Mouse (Mus musculus) E14TG2a.4 (cell line): ENCODE data around the gene Cfap99.

Source experiments
- H3K27me3 ChIP-seq: 2 replicates; pipeline ENCODE4 v1.6.1; 2014; ENCODE audit warnings: low read length, control low read depth; ENCODE audit not compliant: insufficient read depth
- H3K36me3 ChIP-seq: 2 replicates; pipeline ENCODE4 v1.6.1; 2014; ENCODE audit warnings: low read length, control low read depth; ENCODE audit not compliant: insufficient read depth
- H3K4me1 ChIP-seq: replicated peaks from 2 replicates; pipeline ENCODE4 v1.6.1; 2014; ENCODE audit warnings: low read depth, low read length, control low read depth
- H3K4me3 ChIP-seq: replicated peaks from 2 replicates; pipeline ENCODE4 v1.5.1; 2014; ENCODE audit warnings: mild to moderate bottlenecking, low read length
- H3K9me3 ChIP-seq: 2 replicates; pipeline ENCODE4 v1.6.1; 2014; ENCODE audit warnings: low read length, control low read depth
- CTCF ChIP-seq: conservative IDR thresholded peaks from 2 replicates; pipeline ENCODE4 v1.5.1; 2014; ENCODE audit warnings: low read length
- NANOG ChIP-seq: IDR thresholded peaks from 2 replicates; pipeline ENCODE4 v1.6.1; 2014; ENCODE audit warnings: borderline replicate concordance, low read length, mixed read lengths
- POU5F1 ChIP-seq: IDR thresholded peaks from 2 replicates; pipeline ENCODE4 v1.6.1; 2014; ENCODE audit warnings: low read length, borderline replicate concordance

Cfap99 gene

GRCm38 (mm10) chr5:34288154-34288716 is at the start of gene Cfap99, which contains the start of gene Zfyve28:
Cfap99 (plus strand) TSS chr5:34288600.
Zfyve28 (minus strand) TSS chr5:34288449.
- H3K9me3 ChIP-seq, result no peaks in the 10 kb centered on the region
- TF ChIP-seq POU5F1 (no peak), CTCF (no peak), NANOG (no peak)
- peak within 1 kb of the TSS; percentile 85 for H3K4me3 ChIP-seq
- peaks cover 36% of the 10 kb centered on the region for H3K27me3 ChIP-seq
- H3K36me3 ChIP-seq, result no peaks in the 10 kb centered on the region
- peaks cover 56% of the 10 kb centered on the region for H3K4me1 ChIP-seq

- H3K27me3 ChIP-seq, result no peaks in the 10 kb centered on the region
- H3K4me1 ChIP-seq, result peaks cover 19% of the 10 kb centered on the region
- no peak overlapping the region for H3K4me3 ChIP-seq
- TF ChIP-seq POU5F1, result no peak
- TF ChIP-seq CTCF, result no peak
- TF ChIP-seq NANOG, result no peak
- H3K36me3 ChIP-seq, result peaks cover 11% of the 10 kb centered on the region; the same call in 1 of the 2 replicates
- H3K9me3 ChIP-seq, result no peaks in the 10 kb centered on the region
Observed at GRCm38 (mm10) chr5:34242224-34242963, 46.0 kb upstream of the Cfap99 start.

GRCm38 (mm10) chr5:34243062-34243461 is 45.3 kb upstream of the Cfap99 start:
- no peak overlapping the region for H3K4me3 ChIP-seq
- H3K4me1 ChIP-seq, result peaks cover 20% of the 10 kb centered on the region
- no peak for TF ChIP-seq CTCF
- no peak for TF ChIP-seq POU5F1
- no peak for TF ChIP-seq NANOG
- H3K27me3 ChIP-seq, result no peaks in the 10 kb centered on the region
- no peaks in the 10 kb centered on the region for H3K9me3 ChIP-seq
- H3K36me3 ChIP-seq, result peaks cover 11% of the 10 kb centered on the region; the same call in 1 of the 2 replicates

GRCm38 (mm10) chr5:34246443-34246842 is 42.0 kb upstream of the Cfap99 start:
- Histone ChIP-seq H3K27me3 (no peaks in the 10 kb centered on the region), H3K36me3 (peaks cover 6% of the 10 kb centered on the region; the same call in 1 of the 2 replicates), H3K9me3 (peaks cover 7% of the 10 kb centered on the region), H3K4me1 (peaks cover 23% of the 10 kb centered on the region), H3K4me3 (no peak overlapping the region)
- TF ChIP-seq NANOG, result no peak
- no peak for TF ChIP-seq CTCF
- no peak for TF ChIP-seq POU5F1

- no peak for TF ChIP-seq NANOG
- no peak for TF ChIP-seq CTCF
- TF ChIP-seq POU5F1, result no peak
- Histone ChIP-seq H3K36me3 (peaks cover 3% of the 10 kb centered on the region; the same call in 1 of the 2 replicates), H3K4me1 (peaks cover 36% of the 10 kb centered on the region), H3K9me3 (peaks cover 7% of the 10 kb centered on the region), H3K4me3 (no peak overlapping the region), H3K27me3 (no peaks in the 10 kb centered on the region)
Observed at GRCm38 (mm10) chr5:34249132-34249531, 39.3 kb upstream of the Cfap99 start.

GRCm38 (mm10) chr5:34250090-34250489 is 38.3 kb upstream of the Cfap99 start:
- TF ChIP-seq NANOG (no peak), POU5F1 (no peak), CTCF (no peak)
- H3K9me3 ChIP-seq, result peaks cover 7% of the 10 kb centered on the region
- H3K36me3 ChIP-seq, result peaks cover 3% of the 10 kb centered on the region; the same call in 1 of the 2 replicates
- no peaks in the 10 kb centered on the region for H3K27me3 ChIP-seq
- no peak overlapping the region for H3K4me3 ChIP-seq
- H3K4me1 ChIP-seq, result peaks cover 43% of the 10 kb centered on the region

- TF ChIP-seq NANOG (no peak), POU5F1 (no peak), CTCF (no peak)
- H3K9me3 ChIP-seq, result peaks cover 7% of the 10 kb centered on the region
- peaks cover 3% of the 10 kb centered on the region; the same call in 1 of the 2 replicates for H3K36me3 ChIP-seq
- H3K4me1 ChIP-seq, result peaks cover 36% of the 10 kb centered on the region
- H3K27me3 ChIP-seq, result no peaks in the 10 kb centered on the region
- H3K4me3 ChIP-seq, result no peak overlapping the region
Observed at GRCm38 (mm10) chr5:34251794-34252193, 36.6 kb upstream of the Cfap99 start.

GRCm38 (mm10) chr5:34252307-34252966 is 36.0 kb upstream of the Cfap99 start:
- peaks cover 3% of the 10 kb centered on the region; the same call in 1 of the 2 replicates for H3K36me3 ChIP-seq
- no peak overlapping the region for H3K4me3 ChIP-seq
- peaks cover 7% of the 10 kb centered on the region for H3K9me3 ChIP-seq
- peaks cover 30% of the 10 kb centered on the region for H3K4me1 ChIP-seq
- no peaks in the 10 kb centered on the region for H3K27me3 ChIP-seq
- TF ChIP-seq POU5F1, result no peak
- no peak for TF ChIP-seq CTCF
- no peak for TF ChIP-seq NANOG
